Mouse (Mus musculus) left cerebral cortex, adult 8-10 months (tissue): Measurements from ENCODE around the gene Ppp1r1b. TPM values are rescaled to one million over a fixed set of nuclear protein-coding genes. Genes with fewer than 3 reads are reported as not detected.
A peak's percentile ranks its signal among the peaks of the same experiment; 100 is the strongest.

ENCODE experiments used
- DNase-seq, 2 experiments: peaks; one replicate each; pipeline ENCODE4 v3.0.0; 2022; ENCODE audit warnings: low spot score in 2 of 2
- total RNA-seq, 4 experiments: library from RNA; stranded (reverse); gene quantifications; 2 replicates each; pipeline ENCODE4 v1.2.4; 2022

Ppp1r1b gene
- total RNA-seq, 4 experiments from 2014 or later, result 502 to 655 (median 573) TPM

GRCm38 (mm10) chr11:98392645-98393044, 44.4 kb downstream of the Ppp1r1b start:
- DNase-seq, result no peak

DNA sequence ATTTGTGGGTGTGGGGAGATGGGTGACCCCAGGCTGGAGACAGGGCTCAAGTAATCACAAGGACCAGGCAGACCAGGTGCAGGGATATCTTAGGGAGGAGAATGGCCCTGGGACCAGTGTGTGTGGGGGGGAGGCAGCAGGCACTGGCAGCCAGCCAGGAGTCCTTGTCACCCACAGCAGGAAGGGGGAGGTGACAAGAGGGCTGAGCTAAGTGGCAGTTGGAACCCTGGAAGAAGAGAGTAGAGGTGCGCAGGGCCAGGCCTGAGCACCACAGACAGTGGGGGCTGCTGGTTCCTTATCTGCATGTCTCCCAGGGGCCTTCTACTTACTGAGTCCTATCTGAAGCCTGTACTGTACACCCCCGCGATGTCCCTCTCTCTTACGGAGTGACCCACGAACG, 45.1 kb downstream of the Ppp1r1b start:
- DNase-seq, result no peak

GRCm38 (mm10) chr11:98394301-98394700, 46.1 kb downstream of the Ppp1r1b start:
- DNase-seq, result no peak

DNA sequence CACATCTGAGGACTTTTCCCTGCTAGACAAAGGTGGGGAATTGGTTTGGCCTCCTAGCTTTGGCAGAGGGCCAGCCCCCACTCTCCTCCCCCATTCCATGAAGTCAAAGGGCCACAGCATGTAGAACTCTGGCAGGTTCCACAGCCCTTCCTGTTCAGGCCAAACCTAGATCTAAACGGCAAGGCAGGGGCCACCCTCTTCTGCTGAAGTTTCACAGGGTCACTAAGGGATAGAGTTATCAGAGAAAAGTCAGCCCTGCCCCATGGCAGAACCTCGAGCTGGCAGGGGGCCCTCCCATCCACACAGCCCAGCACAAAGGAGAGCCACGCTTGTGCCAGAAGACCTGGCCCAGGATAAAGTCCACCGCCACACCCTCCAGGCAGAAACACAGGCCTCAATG, 46.8 kb downstream of the Ppp1r1b start:
- no peak for DNase-seq

DNA sequence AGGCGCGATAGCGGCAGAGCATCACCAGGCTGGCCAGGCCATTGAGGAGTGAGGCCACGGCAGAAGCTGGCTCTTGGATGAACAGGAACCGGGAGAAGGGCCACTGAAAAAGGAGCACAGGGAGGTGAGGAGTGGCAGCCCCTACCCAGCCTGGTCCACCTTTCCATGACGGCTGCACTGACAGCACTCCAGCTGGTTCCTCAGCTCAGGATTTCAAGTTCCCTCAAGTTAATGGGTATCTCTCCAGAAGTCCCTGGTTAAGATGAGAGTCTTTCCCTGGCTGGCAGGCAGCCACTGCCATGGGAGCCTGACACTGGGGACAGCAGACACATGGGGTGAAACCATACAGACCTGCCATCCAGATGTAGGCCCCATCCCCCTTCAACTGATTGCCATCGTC, 49.7 kb downstream of the Ppp1r1b start:
- DNase-seq, result no peak

DNA sequence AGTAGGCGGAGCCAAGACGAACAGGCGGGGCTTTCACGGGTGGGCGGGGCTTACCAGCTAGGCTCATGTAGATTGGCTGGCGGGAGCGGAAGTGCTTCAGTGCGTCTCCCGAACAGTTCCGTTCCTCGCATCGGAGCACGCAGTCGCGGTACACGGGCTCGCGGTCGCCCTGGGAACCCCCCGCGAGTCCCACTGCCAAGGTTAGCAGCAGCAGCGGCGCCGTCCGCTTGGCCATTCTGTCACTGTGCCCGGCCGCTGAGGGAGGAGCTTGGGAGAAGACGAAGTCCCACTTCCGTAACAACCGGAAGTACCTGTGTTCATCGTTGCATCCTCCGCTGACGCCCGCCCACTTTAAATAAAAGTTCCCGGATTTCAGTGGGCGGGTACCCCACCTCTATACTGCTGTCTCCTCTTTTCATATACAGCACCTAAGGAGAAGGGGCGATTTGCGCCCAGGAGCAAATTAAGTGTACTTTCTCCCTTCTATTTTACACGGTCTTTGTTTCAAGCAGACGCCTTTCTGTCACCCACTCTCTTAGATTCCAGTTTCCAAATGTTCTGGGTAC, 52.0 kb downstream of the Ppp1r1b start, which contains the start of gene Pgap3:
Pgap3 (minus strand) TSS at position 330 of the 566 bp plus-strand sequence.
- peak; percentile 82 to 91 for DNase-seq

- no peak for DNase-seq
Observed at GRCm38 (mm10) chr11:98400816-98401215, 52.6 kb downstream of the Ppp1r1b start.

- DNase-seq, result no peak
Observed at GRCm38 (mm10) chr11:98406621-98407020, 58.4 kb downstream of the Ppp1r1b start.

Other genes with a start within 250 kb of the Ppp1r1b start
- gene Fbxl20, start 198.0 kb upstream of the Ppp1r1b start, total RNA-seq, result 10 to 100 TPM; 33.4 to 37.5 (median 34.9) TPM
- gene Med1, start 155.1 kb upstream of the Ppp1r1b start, total RNA-seq, result 10 to 100 TPM; 41.3 to 50.8 (median 46.0) TPM
- gene Cdk12, start 145.3 kb upstream of the Ppp1r1b start, total RNA-seq, result 10 to 100 TPM; 36.6 to 42.6 (median 39.3) TPM
- gene Neurod2, start 18.8 kb upstream of the Ppp1r1b start, total RNA-seq, result 10 to 100 TPM; 54.9 to 63.3 (median 60.4) TPM
- 10 to 100 TPM; 35.7 to 40.8 (median 38.3) TPM for gene Stard3, start 10.0 kb downstream of the Ppp1r1b start, total RNA-seq
- 10 to 100 TPM in 2 of 4 experiments, 1 to 10 TPM in 2; 8.2 to 16.6 (median 12.1) TPM for gene Tcap, start 35.4 kb downstream of the Ppp1r1b start, total RNA-seq
- 1 to 10 TPM in 2 of 4 experiments, under 1 TPM in 2; 0.65 to 1.7 (median 0.96) TPM for gene Pnmt, start 38.0 kb downstream of the Ppp1r1b start, total RNA-seq
- 10 to 100 TPM in 2 of 4 experiments, 1 to 10 TPM in 2; 8.5 to 11.1 (median 9.9) TPM for gene Pgap3, start 52.1 kb downstream of the Ppp1r1b start, total RNA-seq
- gene Erbb2, start 64.1 kb downstream of the Ppp1r1b start, total RNA-seq, result 1 to 10 TPM; 2.0 to 2.6 (median 2.3) TPM
- 100 to 1,000 TPM in 2 of 4 experiments, 10 to 100 TPM in 2; 93.7 to 114 (median 102) TPM for gene Mien1, start 90.6 kb downstream of the Ppp1r1b start, total RNA-seq
- gene Grb7, start 98.0 kb downstream of the Ppp1r1b start, total RNA-seq, result 1 to 10 TPM; 3.6 to 5.1 (median 4.7) TPM
- gene Ikzf3, start 197.6 kb downstream of the Ppp1r1b start, total RNA-seq, result under 1 TPM; 0.23 to 0.76 (median 0.52) TPM
- not detected for gene Zpbp2, start 202.7 kb downstream of the Ppp1r1b start, total RNA-seq
- 10 to 100 TPM; 43.6 to 47.0 (median 45.1) TPM for gene Ormdl3, start 239.0 kb downstream of the Ppp1r1b start, total RNA-seq
- gene Lrrc3c, start 249.9 kb downstream of the Ppp1r1b start, total RNA-seq, result not detected